Comparison of ENCODE assay signal across 9 mouse cellular contexts in the genomic region with DNA sequence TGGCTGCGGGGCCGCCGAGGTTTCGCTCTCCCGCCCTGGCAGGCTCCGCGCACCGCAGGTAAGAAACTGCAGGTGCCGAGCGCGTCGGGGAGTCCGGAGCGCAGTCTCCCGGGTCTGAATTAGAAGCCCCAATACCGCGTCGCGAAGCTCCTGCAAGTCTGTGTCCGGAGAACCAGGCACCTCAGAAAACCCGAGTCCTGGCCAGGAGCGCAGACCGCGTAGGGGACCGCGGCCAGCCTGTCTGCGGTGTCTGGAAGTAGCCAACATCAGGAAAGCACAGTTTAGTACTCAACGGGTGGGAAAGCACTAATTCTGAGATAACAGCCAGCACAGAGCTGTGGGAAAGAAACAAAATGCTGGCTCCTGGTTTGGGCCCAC. TPM values are rescaled to one million over a fixed set of nuclear protein-coding genes. Genes with fewer than 3 reads are reported as not detected.
DNase-seq lines count a peak whose midpoint lies in the region; ATAC-seq and TF ChIP-seq lines count a peak whose summit lies in the region.
"Had no signal": no experiment of that assay in that cellular context is flagged by ENCODE, and none has a peak within 500 bp of the region (broad histone marks: within the 10 kb centered on the region; RNA-seq: fewer than 3 reads in every experiment).

No protein-coding gene starts in this region.

- H3K9ac ChIP-seq in intestine, embryonic 14.5 days (ENCODE audit: low read length) = no peak overlapping the region
- no peak overlapping the region for H3K9ac ChIP-seq in midbrain, embryonic 16.5 days (ENCODE audit: low read depth, low read length)

- no peak overlapping the region for H3K27ac ChIP-seq in kidney, adult 2 months (ENCODE audit: insufficient read depth, low read depth, low read length)
- no peak overlapping the region for H3K27ac ChIP-seq in embryonic fibroblast, embryonic 13.5 days (ENCODE audit: insufficient read depth, low read length)
- H3K27ac ChIP-seq in intestine, embryonic 14.5 days (ENCODE audit: low read depth) = no peak overlapping the region
- H3K27ac ChIP-seq in midbrain, embryonic 16.5 days (ENCODE audit: low read length) = no peak overlapping the region

- no peak for DNase-seq in kidney, adult 2 months
- no peak for DNase-seq in kidney, adult 8-10 months
- DNase-seq in intestine, embryonic 14.5 days (ENCODE audit: low spot score) = no peak
- no peak for DNase-seq in B cell, adult 2 months
- DNase-seq in Muller cell, postnatal 12 days (ENCODE audit: inconsistent ontology term) = no peak
- no peak for DNase-seq in cerebellum, postnatal 14 days
- DNase-seq: gastrocnemius, postnatal 14 days had no signal

- no peak for ATAC-seq in intestine, embryonic 14.5 days (replicated peaks; ENCODE audit: low FRiP score, low TSS enrichment, low read depth)
- no peak for ATAC-seq in midbrain, embryonic 16.5 days

- no peak for TF ChIP-seq CTCF in kidney, adult 2 months (conservative IDR thresholded peaks at IDR 0.05; ENCODE audit: insufficient read depth, insufficient read length, low read depth, low read length)
- no peak for TF ChIP-seq CTCF in embryonic fibroblast, embryonic 13.5 days (IDR thresholded peaks at IDR 0.05; ENCODE audit: borderline replicate concordance, insufficient read depth, low read length)

- H3K36me3 ChIP-seq in kidney, adult 2 months (ENCODE audit: control insufficient read depth, insufficient read depth, low read length) = no peaks in the 10 kb centered on the region
- H3K36me3 ChIP-seq in intestine, embryonic 14.5 days (ENCODE audit: control insufficient read depth, insufficient read depth, low read length) = no peaks in the 10 kb centered on the region
- H3K36me3 ChIP-seq in midbrain, embryonic 16.5 days (ENCODE audit: control insufficient read depth, insufficient read depth, low read length) = no peaks in the 10 kb centered on the region

- H3K4me1 ChIP-seq in kidney, adult 2 months (ENCODE audit: control insufficient read depth, insufficient read depth, low read length) = no peaks in the 10 kb centered on the region
- no peaks in the 10 kb centered on the region for H3K4me1 ChIP-seq in embryonic fibroblast, embryonic 13.5 days (ENCODE audit: control insufficient read depth, insufficient read depth, low read length)
- peaks cover 15% of the 10 kb centered on the region for H3K4me1 ChIP-seq in intestine, embryonic 14.5 days (replicated peaks; ENCODE audit: control insufficient read depth, insufficient read depth, low read length)
- H3K4me1 ChIP-seq in midbrain, embryonic 16.5 days (ENCODE audit: control insufficient read depth, insufficient read depth, low read length) = peaks cover 16% of the 10 kb centered on the region

- H3K27me3 ChIP-seq in kidney, adult 2 months (replicated peaks; ENCODE audit: control insufficient read depth, insufficient read depth, low read length) = peaks cover 7% of the 10 kb centered on the region
- H3K27me3 ChIP-seq in intestine, embryonic 14.5 days (replicated peaks; ENCODE audit: control insufficient read depth, insufficient read depth, low read length) = peaks cover 97% of the 10 kb centered on the region
- H3K27me3 ChIP-seq in midbrain, embryonic 16.5 days (ENCODE audit: control insufficient read depth, insufficient read depth, low read depth, low read length) = peaks cover 64% of the 10 kb centered on the region

- no peak for TF ChIP-seq POLR2A in kidney, adult 2 months (IDR thresholded peaks at IDR 0.05; ENCODE audit: low read depth, low read length)
- TF ChIP-seq POLR2A in embryonic fibroblast, embryonic 13.5 days (IDR thresholded peaks at IDR 0.05; ENCODE audit: low read depth, low read length) = no peak

- H3K4me2 ChIP-seq in intestine, embryonic 14.5 days (ENCODE audit: low read length) = peak overlapping the region; percentile 55
- peak overlapping the region; percentile 53 for H3K4me2 ChIP-seq in midbrain, embryonic 16.5 days (ENCODE audit: low read length)

- H3K4me3 ChIP-seq in kidney, adult 2 months (ENCODE audit: insufficient read depth, low read depth, low read length) = 0 out of 2 replicates have a peak overlapping the region, but pooled peaks have one; percentile 10
- peak overlapping the region; percentile 50 for H3K4me3 ChIP-seq in embryonic fibroblast, embryonic 13.5 days (ENCODE audit: insufficient read depth, low read length)
- peak overlapping the region; percentile 41 for H3K4me3 ChIP-seq in intestine, embryonic 14.5 days (ENCODE audit: low read depth, low read length)
- peak overlapping the region; percentile 35 for H3K4me3 ChIP-seq in midbrain, embryonic 16.5 days (ENCODE audit: low read depth, low read length)

- H3K9me3 ChIP-seq in intestine, embryonic 14.5 days (ENCODE audit: control insufficient read depth, low read length) = no peaks in the 10 kb centered on the region
- H3K9me3 ChIP-seq in midbrain, embryonic 16.5 days (replicated peaks; ENCODE audit: control insufficient read depth, low read length, poor library complexity, severe bottlenecking) = no peaks in the 10 kb centered on the region

- 8% methylated on average over 28 of the region's 28 CpGs for WGBS in kidney, adult 2 months
- 1% methylated on average over 28 of the region's 28 CpGs for WGBS in intestine, embryonic 14.5 days
- WGBS in midbrain, embryonic 16.5 days = 1% methylated on average over 28 of the region's 28 CpGs

RNA-seq across cellular contexts. Expression of gene Alx4, which starts 1.2 kb away (rescaled TPM):
- polyA plus RNA-seq in kidney, adult 2 months (2012; rRNA removed) = 0.13 and 0.14 TPM in 2 replicates
- polyA plus RNA-seq in embryonic fibroblast, embryonic 13.5 days (2011; ENCODE audit: insufficient read length, low read depth, missing spikeins) = 3.3 and 8.3 TPM in 2 replicates
- polyA plus RNA-seq in intestine, embryonic 14.5 days (2014; fragmentation: Nextera tagmentation; extraction: Ambion mirVana) = 0.24 and 0.28 TPM in 2 replicates
- polyA plus RNA-seq in midbrain, embryonic 16.5 days (2015; fragmentation: Nextera tagmentation; extraction: Ambion mirVana) = 0.53 and 0.62 TPM in 2 replicates
